Mouse (Mus musculus): ENCODE results near the gene Cdip1.

Gene Cdip1

DNA sequence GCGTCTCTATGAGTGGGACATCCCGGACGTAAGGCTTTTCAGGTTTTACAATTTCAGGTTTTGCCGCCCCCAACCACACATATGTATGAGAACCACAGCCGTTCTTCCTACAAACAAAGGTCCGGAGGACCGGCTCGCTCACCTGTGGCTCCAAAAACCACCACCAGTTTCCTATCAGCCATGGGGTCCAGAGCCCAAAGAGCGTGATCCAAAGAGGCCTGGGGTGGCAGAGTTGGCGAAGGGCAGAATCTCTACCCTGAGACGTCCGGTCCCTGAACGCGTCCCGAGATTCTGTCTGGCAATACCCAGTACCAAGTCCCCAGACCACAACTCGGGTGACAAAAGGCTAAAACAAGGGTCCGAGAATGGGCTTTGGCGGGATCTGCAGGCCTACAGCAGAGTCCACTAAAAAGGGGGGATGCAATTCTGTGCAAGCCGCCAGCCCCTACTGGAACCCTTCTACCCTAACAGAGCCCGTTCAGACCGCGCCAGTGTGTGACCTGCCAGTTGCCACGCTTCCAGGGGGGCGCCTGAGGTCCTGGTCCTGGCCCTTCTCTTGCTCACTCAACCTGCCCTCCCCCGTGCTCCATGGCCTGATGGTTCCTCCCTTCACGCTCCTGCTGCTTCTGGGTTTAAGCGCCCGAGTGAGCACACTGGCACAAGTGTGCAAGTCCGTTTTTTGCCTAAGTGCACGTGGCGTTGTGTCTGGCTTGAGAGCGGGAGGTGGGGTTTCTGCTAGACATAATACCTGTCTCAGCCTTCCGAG is 71.2 kb downstream of the Cdip1 start, which contains the start of gene Nmral1:
Gene Nmral1, minus strand, starts transcription at position 604 of the 766 bp plus-strand sequence.
- DNase-seq (ENCODE audit: low read depth, low spot score): peak; percentile 93

GRCm38 (mm10) chr16:4717866-4718265 is 72.2 kb downstream of the Cdip1 start:
- DNase-seq (ENCODE audit: low read depth, low spot score): no peak

DNA sequence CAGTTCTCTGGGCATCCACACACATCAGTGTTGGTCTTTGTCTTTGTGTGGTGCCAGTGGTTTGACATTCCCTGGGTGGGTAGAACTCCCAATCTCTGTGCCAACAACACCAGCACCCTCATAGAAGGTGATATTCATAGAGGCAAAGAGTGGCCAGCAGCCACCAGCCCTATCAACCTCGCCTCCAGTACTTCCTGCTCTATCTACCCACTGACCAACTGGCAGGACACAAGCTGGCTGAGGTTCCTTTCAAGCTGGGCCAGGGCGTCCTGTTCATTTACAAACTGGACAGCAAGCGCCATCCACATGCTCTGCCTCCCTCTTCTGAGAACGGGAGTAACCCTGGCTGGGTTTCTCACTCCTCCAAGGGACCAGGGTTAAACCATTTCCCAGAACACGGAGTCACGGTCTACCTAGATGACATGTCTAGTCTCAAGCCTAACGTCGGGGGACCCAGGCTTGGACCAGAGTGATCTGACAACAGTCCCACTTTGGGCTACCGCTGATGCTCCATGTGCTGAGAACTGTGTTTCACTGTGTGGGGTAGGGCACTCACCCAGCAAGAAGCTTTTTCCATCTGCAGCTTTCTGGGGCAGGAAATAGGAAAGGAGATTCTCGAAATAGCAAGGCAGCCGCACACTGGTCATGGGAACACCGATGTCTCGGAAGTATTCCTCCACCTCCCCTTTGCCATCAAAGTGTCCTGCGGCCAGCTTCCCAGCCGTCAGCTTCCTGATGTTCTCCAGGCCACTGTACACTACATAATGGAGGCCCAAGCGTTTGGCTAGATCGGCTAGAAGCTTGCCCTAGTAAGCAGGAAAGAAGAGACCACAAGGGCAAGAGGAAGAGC is 76.0 kb downstream of the Cdip1 start:
- DNase-seq (ENCODE audit: low read depth, low spot score): no peak

- no peak for DNase-seq (ENCODE audit: low read depth, low spot score)
Observed at GRCm38 (mm10) chr16:4711173-4711572, 78.9 kb downstream of the Cdip1 start.

DNA sequence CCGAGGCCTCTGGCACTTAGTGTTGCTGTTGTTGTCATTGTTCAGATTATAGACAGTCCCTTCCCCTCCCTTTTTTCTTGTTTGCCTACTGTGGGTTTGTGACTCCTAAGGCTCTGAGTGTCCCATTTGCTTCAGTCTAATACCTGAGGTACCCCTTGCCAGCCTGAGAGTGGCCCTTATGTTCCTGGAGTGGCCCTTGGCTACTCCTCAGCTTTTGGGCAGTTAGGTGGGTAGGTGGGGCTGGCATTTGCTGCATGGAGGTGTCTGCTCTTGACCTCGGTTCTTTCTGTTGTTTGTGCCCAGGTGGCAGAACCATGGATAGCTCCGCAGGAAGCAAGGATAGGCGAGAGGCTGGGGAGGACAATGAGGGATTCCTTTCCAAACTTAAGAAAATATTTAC is 84.6 kb downstream of the Cdip1 start:
- DNase-seq (ENCODE audit: low read depth, low spot score): peak; percentile 40

DNA sequence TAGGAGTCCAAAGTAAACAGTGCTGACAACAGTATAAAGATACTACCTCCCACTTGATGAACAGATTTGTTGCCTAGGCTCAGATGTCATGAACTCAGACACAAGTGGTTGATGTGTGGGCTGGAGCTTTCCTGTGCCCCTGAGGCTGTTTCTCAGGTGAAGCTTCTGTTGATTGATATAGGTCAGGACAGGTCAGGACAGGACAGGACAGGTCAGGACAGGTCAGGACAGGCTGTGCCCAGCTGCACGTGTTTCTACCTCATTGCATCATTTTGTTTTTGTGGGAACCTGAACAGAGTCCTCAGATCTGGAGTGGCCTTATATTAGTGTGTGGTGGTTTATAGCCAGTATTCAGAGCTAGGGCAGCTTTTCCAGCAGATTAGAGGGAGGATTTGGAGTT is 87.4 kb downstream of the Cdip1 start:
- no peak for DNase-seq (ENCODE audit: low read depth, low spot score)

DNA sequence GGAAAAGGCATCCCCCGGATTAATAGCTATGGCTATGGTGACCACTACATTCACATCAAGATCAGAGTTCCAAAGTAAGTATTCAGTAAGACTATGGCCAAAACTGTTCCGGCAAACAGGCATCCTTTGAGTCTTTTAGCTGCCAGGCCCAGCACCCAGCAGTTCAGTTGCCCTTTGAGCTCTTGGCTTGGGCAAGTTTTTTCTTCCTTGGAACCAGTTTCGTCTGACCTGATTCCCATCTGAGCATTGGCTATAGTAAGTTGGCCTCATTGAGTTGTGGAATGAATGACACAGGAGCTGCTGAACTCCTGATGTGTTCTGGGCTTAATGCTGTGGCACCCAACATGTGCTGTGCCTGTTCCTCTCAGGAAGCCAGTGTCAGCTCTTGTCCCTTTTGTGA is 88.9 kb downstream of the Cdip1 start:
- no peak for DNase-seq (ENCODE audit: low read depth, low spot score)
